Mouse (Mus musculus): ENCODE data around the gene Akr1c19. TPM values are rescaled to one million over a fixed set of nuclear protein-coding genes. Genes with fewer than 3 reads are reported as not detected.
"Not testable (repeated sequence)": the region's sequence is repeated elsewhere in the genome, so short reads cannot be mapped to it uniquely, and the experiment has no call there.

Akr1c19 gene
- total RNA-seq, 4 experiments from 2014 or later: not detected

- DNase-seq (ENCODE audit: low spot score in 2 of 2): not testable (repeated sequence)
Measured at GRCm38 (mm10) chr13:4265455-4265854, 37.0 kb downstream of the Akr1c19 start.

GRCm38 (mm10) chr13:4270860-4271259 is 42.4 kb downstream of the Akr1c19 start:
- no peak for DNase-seq (ENCODE audit: low spot score in 2 of 2)

GRCm38 (mm10) chr13:4277526-4277925 is 49.0 kb downstream of the Akr1c19 start:
- DNase-seq (ENCODE audit: low spot score in 2 of 2): no peak

- DNase-seq (ENCODE audit: low spot score in 2 of 2): no peak
Measured at GRCm38 (mm10) chr13:4279284-4279683, 50.8 kb downstream of the Akr1c19 start, which contains the start of gene Akr1c12. Akr1c12 (minus strand) TSS chr13:4279433.

- DNase-seq (ENCODE audit: low spot score in 2 of 2): peak in 1 of 2 experiments; percentile 28
Measured at GRCm38 (mm10) chr13:4281471-4282412, 53.2 kb downstream of the Akr1c19 start.

GRCm38 (mm10) chr13:4296991-4297390 is 68.5 kb downstream of the Akr1c19 start:
- no peak for DNase-seq (ENCODE audit: low spot score in 2 of 2)

Other genes with a start within 250 kb of the Akr1c19 start
- 1 to 10 TPM; 1.2 to 1.7 (median 1.4) TPM for gene Akr1c14, start 179.7 kb upstream of the Akr1c19 start, total RNA-seq (2022)
- gene Akr1c18, start 78.0 kb upstream of the Akr1c19 start, total RNA-seq (2022): 1 to 10 TPM; 2.1 to 2.8 (median 2.6) TPM
- 1 to 10 TPM in 2 of 4 experiments, not detected in 2; 1.7 to 2.9 TPM for gene Akr1c13, start 37.5 kb upstream of the Akr1c19 start, total RNA-seq (2022)
- not detected for gene Akr1c12, start 50.7 kb downstream of the Akr1c19 start, total RNA-seq (2022)
- not detected for gene Akr1c6, start 205.6 kb downstream of the Akr1c19 start, total RNA-seq (2022)

Measured in layer of hippocampus, adult 8-10 months (tissue).